Mouse (Mus musculus): ENCODE measurements around the gene Senp8.
A peak's percentile ranks its signal among the peaks of the same experiment; 100 is the strongest.
"Not testable (repeated sequence)": the region's sequence is repeated elsewhere in the genome, so short reads cannot be mapped to it uniquely, and the experiment has no call there.

Gene Senp8

GRCm38 (mm10) chr9:59750267-59751065 lies at the start of gene Senp8, which contains the start of gene Myo9a:
Gene Senp8 (minus strand): TSS chr9:59750710.
Gene Myo9a (plus strand): TSS chr9:59750896.
- peak; percentile 99 to 100 for DNase-seq (ENCODE audit: low spot score in 2 of 2)

GRCm38 (mm10) chr9:59766966-59767461 lies 16.5 kb upstream of the Senp8 start:
- not testable (repeated sequence) for DNase-seq (ENCODE audit: low spot score in 2 of 2)

GRCm38 (mm10) chr9:59760515-59760914 lies 10.0 kb upstream of the Senp8 start:
- DNase-seq (ENCODE audit: low spot score in 2 of 2): no peak

DNA sequence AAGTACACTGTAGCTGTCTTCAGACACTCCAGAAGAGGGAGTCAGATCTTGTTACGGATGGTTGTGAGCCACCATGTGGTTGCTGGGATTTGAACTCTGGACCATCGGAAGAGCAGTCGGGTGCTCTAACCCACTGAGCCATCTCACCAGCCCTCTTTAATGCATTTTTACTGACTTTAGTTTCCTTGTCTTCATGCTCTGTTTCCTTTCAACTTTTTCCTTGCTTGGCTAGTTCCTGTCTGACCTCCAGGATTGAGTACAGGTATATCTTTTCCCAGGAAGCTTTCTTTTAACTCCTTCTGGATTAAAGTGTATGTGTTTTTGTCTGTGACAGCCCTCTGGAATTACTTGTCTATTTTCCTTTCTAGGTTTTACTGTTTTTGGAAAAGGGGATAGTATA lies 6.5 kb upstream of the Senp8 start:
- DNase-seq (ENCODE audit: low spot score in 2 of 2): not testable (repeated sequence)

DNA sequence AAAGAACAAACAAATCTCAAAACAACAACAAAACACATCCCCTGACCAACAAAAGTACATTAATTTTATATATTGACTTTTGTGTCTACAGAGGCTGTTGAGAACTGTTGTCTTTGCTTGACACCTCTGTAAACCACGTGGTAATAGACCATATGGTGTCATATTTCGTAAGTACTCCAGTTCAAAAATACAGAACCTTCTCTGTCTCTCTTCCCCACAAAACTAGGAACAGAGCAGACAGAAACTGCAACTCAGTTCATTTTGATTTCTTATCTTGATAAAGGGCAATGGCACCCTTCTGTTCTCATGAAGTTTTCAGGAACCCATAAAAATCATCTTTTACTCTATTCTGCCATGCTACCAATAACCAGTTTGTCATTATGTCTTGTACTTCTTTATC lies 4.7 kb upstream of the Senp8 start:
- no peak for DNase-seq (ENCODE audit: low spot score in 2 of 2)

DNA sequence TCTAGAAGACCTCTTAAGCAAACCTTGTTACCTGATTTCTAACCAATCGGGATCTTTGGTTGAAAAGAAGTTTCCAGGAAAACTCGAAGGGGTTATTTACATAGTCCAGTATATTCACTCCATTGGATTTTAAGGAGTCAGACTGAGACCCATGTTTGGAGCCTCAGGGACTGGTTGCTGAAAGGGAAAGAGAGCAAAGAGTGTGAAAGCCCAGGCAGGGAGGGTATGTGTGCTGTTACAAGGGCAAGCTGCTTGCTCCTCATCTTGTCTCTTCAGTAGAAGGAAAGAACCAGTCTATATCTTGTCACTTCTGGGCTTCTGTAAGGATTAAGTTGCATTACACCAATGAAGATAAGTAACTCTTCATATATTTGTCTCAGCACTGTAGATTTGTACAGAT lies 1.5 kb upstream of the Senp8 start:
- no peak for DNase-seq (ENCODE audit: low spot score in 2 of 2)

GRCm38 (mm10) chr9:59751066-59751581 lies 614 bp upstream of the Senp8 start:
- DNase-seq (ENCODE audit: low spot score in 2 of 2): peak; percentile 87 to 93

- DNase-seq (ENCODE audit: low spot score in 2 of 2): no peak
These were observed 787 bp downstream of the Senp8 start for GRCm38 (mm10) chr9:59749581-59750265.

DNA sequence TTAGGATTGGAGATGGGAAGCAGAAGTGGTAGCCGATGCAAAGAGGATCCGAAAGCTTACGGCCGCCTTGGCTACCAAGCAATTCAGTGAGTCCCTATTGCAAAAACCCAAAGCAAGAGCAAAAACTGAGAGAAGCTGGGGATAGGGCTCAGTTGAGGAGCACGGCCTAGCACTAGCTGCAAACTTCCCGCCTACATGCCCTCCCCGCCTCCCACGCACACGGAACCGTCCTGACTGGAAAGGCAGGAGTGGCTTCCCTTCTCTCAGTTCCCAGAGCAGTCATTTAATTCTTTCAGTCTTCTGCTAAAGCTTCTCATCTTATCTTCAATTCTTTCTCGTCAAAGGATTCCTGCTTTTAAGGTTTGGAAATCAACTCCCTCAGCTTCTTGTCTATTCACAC lies 1.5 kb downstream of the Senp8 start:
- no peak for DNase-seq (ENCODE audit: low spot score in 2 of 2)

- DNase-seq (ENCODE audit: low spot score in 2 of 2): no peak
These were observed 2.1 kb downstream of the Senp8 start for GRCm38 (mm10) chr9:59748387-59748786.

DNA sequence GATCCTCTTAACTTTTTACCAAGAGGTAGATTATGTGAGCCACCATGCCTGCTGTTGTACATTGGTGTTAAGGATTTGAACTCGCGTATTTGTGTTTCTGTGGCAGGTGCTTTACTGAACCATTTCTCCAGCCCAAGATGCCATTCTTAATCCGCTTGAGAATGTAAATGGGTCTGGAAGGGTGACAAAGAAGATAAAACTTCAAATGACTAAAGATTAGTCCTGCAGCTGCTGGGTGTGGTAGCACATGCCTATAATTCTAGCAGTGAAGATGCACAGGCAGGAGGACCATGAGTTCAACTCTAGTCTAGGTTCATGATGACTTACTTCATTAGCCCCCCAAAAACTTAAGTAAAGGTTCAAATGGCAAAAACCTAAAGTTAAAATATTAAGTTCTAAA lies 6.6 kb downstream of the Senp8 start:
- DNase-seq (ENCODE audit: low spot score in 2 of 2): no peak

DNA sequence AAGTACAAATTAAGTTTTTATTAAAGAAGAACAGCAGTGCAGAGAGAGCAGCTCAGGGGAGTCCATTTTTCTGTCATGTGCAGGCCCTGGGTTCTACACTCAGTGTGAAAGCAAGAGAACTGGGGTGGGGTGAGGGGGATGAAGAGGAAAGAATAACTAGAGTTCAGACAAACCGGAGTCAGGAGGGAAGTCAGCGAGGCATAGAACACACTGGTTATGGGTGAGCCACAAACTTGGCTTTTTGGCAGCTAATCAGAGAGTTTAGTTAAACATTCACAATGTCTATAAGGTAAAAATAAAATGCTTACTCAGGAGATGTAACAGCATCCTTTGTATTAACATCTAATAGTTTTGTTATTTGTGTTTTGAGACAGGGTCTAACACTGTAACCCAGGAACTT lies 9.9 kb downstream of the Senp8 start:
- DNase-seq (ENCODE audit: low spot score in 2 of 2): no peak

DNA sequence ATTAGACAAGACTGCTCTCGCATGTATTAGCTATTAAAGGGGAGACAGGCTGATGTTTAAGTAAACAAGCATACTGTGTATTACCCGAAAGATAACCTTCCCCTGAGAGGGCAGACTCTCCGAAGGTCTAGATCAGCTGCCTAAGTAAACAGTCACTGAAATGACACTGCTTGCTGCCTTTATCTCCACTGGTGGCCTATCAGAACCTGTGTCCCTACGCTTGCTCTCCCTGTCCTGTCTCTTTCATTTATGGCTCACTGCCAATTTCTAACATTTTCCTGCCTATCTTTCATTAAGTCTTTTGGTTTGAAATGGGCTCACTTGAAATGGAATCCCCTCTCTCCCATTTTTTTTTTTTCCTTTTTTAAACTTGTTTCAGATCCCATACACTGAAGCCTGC lies 15.1 kb downstream of the Senp8 start:
- no peak for DNase-seq (ENCODE audit: low spot score in 2 of 2)

DNA sequence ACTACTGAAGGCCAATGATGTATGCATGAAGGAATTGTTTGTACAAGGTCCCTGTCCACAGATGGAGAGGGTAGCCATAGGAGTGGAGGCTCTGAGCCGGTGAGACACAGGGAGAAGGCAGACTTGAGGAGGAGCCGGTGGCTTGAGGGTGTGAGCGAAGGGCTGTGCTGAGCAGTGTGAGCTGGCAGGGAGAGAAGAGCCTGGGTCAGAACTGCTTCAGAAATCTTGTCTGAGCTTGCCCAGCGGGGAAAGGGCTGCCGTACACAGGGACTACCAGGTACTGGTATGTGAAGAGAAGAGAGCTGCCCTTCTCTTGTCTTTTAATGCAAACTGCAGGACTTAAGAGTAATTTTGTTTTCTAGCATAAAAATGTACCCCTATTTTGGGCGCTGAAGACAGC lies 17.4 kb downstream of the Senp8 start:
- no peak for DNase-seq (ENCODE audit: low spot score in 2 of 2)

DNA sequence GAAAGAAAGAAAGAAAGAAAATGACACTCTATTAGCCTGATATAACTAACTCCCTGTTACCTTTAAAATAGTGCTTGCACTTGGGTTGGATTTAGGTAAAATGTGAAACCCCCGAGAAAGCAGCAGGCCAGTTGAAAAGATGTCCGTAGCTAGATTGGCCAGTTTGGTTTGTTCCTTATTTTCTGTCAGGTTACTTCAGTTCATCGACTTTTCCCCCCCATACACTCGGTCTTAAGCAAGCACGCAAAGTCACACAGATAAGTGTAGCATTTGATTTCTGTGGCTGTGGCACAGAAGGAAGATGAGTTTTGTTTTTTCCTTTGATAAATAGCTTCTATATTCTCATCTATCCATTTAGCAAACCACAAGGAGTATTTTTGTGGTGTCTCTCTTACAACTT lies 19.4 kb downstream of the Senp8 start:
- DNase-seq (ENCODE audit: low spot score in 2 of 2): no peak

GRCm38 (mm10) chr9:59727569-59728286 lies 22.8 kb downstream of the Senp8 start:
- no peak for DNase-seq (ENCODE audit: low spot score in 2 of 2)

DNA sequence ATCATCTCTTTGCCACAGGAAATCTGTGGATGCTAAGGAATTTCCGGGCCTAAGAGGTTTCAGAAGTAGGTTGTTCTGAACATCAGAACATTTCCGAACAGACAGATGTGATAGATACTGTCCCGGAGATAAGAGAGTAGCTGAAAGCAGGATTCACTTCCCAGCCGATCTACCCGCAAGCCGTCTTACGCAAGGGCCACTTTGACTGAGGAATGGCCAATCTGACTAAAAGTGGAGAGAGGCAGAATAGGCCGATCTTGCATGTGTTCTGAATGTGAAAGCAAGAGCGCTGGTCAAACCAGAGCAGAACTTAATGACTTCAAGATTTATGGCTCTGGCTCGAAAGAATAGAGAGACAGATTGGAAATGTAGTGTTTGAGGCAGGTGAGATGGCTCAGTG lies 25.0 kb downstream of the Senp8 start:
- DNase-seq (ENCODE audit: low spot score in 2 of 2): no peak

DNA sequence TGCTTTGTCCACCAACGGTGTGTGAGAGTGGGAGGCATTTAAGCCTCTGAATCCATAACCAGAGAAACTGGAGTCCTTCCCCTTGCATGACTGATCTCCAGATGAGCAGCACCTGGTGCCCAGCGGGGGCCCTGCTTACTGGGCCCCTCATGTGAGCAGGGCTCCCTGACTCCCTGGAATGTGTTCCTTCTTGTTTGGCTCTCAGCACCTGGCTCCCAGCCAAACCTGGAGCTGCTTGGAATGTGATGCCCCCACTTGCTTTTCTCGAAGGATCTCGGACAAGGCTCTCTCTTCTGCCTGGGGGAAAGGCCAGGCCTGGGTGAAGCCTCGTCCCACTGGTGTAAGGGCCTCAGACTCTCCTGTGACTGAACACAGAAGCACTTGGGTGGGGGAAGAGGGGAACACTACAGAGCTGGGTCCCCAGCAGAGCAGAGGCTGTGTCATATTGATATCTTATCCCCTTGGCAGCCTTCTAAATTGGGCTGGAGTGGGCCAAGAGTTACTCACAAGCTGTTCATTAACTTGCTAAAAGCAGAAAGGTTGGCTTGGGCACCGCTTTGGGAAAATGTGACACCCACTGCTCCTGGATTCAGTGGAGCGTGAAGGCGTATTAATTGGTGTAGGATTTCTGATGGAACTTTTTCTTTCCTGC lies 26.6 kb downstream of the Senp8 start:
- peak in 1 of 2 experiments; percentile 60 for DNase-seq (ENCODE audit: low spot score in 2 of 2)

DNA sequence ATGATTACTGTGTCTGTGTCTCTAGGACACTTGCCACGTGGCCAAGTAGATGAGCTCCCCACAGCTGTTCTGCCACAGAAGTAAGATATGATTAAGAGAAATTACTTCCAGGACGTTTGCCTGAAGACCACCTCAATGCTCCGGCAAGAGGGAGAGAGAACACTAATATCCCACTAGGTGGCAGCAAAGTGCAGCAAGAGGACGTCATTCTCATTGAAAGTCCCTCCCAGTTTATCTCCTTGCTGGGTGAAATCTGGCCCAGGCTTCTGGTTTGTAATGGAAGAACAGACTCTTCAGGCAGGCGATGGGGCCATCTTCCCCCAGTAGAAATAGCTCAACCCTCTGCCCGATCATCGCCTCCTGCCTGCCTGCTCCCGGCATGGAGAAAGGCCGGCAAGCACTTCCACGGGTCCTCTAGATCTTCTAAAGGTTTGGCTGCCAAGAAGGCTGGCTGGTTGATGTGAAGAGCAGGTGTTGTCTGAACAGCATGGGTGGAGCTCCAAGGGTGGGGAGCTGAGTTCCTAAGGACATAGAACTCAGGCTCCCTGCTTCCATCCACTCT lies 27.3 kb downstream of the Senp8 start:
- peak; percentile 49 to 75 for DNase-seq (ENCODE audit: low spot score in 2 of 2)

DNA sequence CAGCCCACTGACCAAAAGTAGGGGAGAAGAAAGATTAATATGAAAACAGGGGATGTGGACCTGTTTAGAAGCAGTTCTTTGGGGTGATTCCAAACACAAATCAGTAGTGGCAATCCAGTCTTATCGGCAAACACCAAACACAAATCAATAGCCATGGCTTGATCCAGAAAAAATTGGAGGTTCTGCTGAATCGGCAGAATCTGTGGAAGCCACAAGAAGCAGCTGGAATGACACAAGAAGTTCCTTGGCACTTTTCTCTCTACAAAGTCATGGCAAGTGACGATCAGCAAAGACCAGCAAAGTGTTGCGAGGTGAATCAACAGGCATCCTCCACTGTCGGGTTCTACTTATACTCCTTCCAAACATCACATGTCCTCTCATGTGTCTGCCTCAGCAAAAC lies 29.4 kb downstream of the Senp8 start:
- no peak for DNase-seq (ENCODE audit: low spot score in 2 of 2)

DNA sequence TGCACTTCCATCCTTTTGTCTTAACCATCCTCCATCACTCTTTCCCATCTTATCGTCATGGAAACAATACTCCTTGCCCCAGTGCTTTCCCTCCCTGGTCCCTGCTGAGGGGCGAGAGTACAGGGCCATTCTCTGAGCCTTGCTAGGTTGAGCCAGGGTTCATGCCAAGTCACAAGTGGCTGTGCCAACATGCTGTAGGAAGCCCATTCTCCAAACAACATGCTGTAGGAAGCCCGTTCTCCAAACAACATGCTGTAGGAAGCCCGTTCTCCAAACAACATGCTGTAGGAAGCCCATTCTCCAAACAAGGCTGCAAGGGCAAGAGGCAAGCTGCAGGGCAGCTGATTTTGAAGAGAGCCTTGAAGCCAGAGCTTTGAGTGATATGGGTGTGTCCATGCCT lies 32.3 kb downstream of the Senp8 start:
- DNase-seq (ENCODE audit: low spot score in 2 of 2): no peak

Measured in spleen, postnatal 4 days (tissue).